Mouse (Mus musculus) forebrain, embryonic 11.5 days (tissue): Measurements from ENCODE around the gene Banf2. TPM values are rescaled to one million over a fixed set of nuclear protein-coding genes. Genes with fewer than 3 reads are reported as not detected.

Experiments used
- ATAC-seq: fragments of 200-750 bp; cut with Nextera tagmentation; replicated peaks from 2 replicates; pipeline ENCODE4 v1.8.0; 2017; ENCODE audit warnings: moderate TSS enrichment; ENCODE audit not compliant: low FRiP score
- DNase-seq: peaks from one replicate; pipeline ENCODE4 v3.0.0-alpha.2; 2017; ENCODE audit warnings: low spot score
- H3K27ac ChIP-seq: fragments of 300-500 bp; sonication (generic); 2 replicates; pipeline ENCODE4 v1.5.1; 2014; ENCODE audit warnings: low read depth, low read length
- H3K27me3 ChIP-seq: fragments of 300-500 bp; sonication (generic); 2 replicates; pipeline ENCODE4 v1.6.1; 2014; ENCODE audit warnings: mild to moderate bottlenecking, low read length, mixed read lengths; ENCODE audit not compliant: control insufficient read depth, insufficient read depth
- H3K36me3 ChIP-seq: fragments of 300-500 bp; sonication (generic); 2 replicates; pipeline ENCODE4 v1.6.1; 2014; ENCODE audit warnings: mild to moderate bottlenecking, low read length, moderate library complexity, mixed read lengths; ENCODE audit not compliant: control insufficient read depth, insufficient read depth
- H3K4me1 ChIP-seq: fragments of 300-500 bp; sonication (generic); replicated peaks from 2 replicates; pipeline ENCODE4 v1.6.1; 2014; ENCODE audit warnings: low read length, mixed read lengths; ENCODE audit not compliant: control insufficient read depth, insufficient read depth
- H3K4me2 ChIP-seq: fragments of 300-500 bp; sonication (generic); 2 replicates; pipeline ENCODE4 v1.6.1; 2014; ENCODE audit warnings: low read depth, mild to moderate bottlenecking, low read length, moderate library complexity, mixed read lengths; ENCODE audit not compliant: severe bottlenecking
- H3K4me3 ChIP-seq: fragments of 300-500 bp; sonication (generic); 2 replicates; pipeline ENCODE4 v1.5.1; 2014; ENCODE audit warnings: low read depth, low read length
- H3K9ac ChIP-seq: fragments of 300-500 bp; sonication (generic); 2 replicates; pipeline ENCODE4 v1.6.1; 2014; ENCODE audit warnings: low read length
- H3K9me3 ChIP-seq: fragments of 300-500 bp; sonication (generic); 2 replicates; pipeline ENCODE4 v1.6.1; 2016; ENCODE audit warnings: low read length, mixed read lengths; ENCODE audit not compliant: control insufficient read depth
- WGBS: fragments of 180-500 bp; shearing (Covaris S2); extraction: QIAGEN DNeasy Blood & Tissue Kit; methylation state at CpG from one replicate; pipeline ENCODE4 v1.1.7; 2014; 5-methylcytosine and 5-hydroxymethylcytosine counted together
- polyA plus RNA-seq: library from polyadenylated mRNA; unstranded; fragments of >200 nt; fragmentation: Nextera tagmentation; extraction: Ambion mirVana; gene quantifications from 2 replicates; pipeline ENCODE4 v1.2.1, GENCODE M21; 2014

The Banf2 gene
- polyA plus RNA-seq = not detected in 2 replicates

DNA sequence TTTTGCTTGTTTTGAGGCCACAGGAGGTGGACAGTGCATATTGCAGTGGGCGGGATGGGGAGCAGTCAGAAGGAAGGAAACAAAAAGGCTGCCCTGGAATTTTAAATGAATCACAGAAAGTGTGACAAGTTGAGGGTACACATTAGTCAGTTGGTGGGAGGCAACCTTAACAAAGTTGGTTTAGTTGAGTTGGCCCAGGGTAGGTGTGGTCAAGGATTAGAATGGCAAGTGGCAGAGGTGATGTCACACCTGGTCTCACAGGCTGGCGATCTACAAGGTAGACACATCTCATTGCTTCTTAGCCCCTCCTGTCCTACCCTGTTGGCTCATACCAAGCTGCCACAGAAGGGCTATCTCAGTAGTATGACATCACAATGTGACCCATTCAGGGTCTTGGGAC lies at the start of gene Banf2:
Gene Banf2 (plus strand): TSS at position 396 of the 400 bp plus-strand sequence.
- no peak within 1 kb of the TSS for H3K9ac ChIP-seq
- no peaks in the 10 kb centered on the region for H3K27me3 ChIP-seq
- H3K4me1 ChIP-seq = no peaks in the 10 kb centered on the region
- DNase-seq = no peak
- no peak within 1 kb of the TSS for H3K27ac ChIP-seq
- H3K4me3 ChIP-seq = no peak within 1 kb of the TSS
- no peaks in the 10 kb centered on the region for H3K9me3 ChIP-seq
- no peaks in the 10 kb centered on the region for H3K36me3 ChIP-seq
- WGBS = 90% methylated on average over 2 of the region's 2 CpGs
- ATAC-seq = no peak
- H3K4me2 ChIP-seq = no peak within 1 kb of the TSS

- H3K4me2 ChIP-seq = no peak overlapping the region
- H3K9ac ChIP-seq = no peak overlapping the region
- 66% methylated on average over 2 of the region's 2 CpGs for WGBS
- no peaks in the 10 kb centered on the region for H3K27me3 ChIP-seq
- no peaks in the 10 kb centered on the region for H3K4me1 ChIP-seq
- ATAC-seq = no peak
- H3K36me3 ChIP-seq = no peaks in the 10 kb centered on the region
- DNase-seq = no peak
- no peaks in the 10 kb centered on the region for H3K9me3 ChIP-seq
- H3K27ac ChIP-seq = no peak overlapping the region
- H3K4me3 ChIP-seq = no peak overlapping the region
Observed at GRCm38 (mm10) chr2:143983482-143983881, 49.4 kb upstream of the Banf2 start.

- Histone ChIP-seq H3K9ac (no peak overlapping the region), H3K27ac (no peak overlapping the region), H3K4me3 (no peak overlapping the region), H3K4me2 (no peak overlapping the region), H3K4me1 (no peaks in the 10 kb centered on the region), H3K36me3 (no peaks in the 10 kb centered on the region), H3K9me3 (no peaks in the 10 kb centered on the region), H3K27me3 (no peaks in the 10 kb centered on the region)
- WGBS = 83% methylated on average over 2 of the region's 2 CpGs
- no peak for ATAC-seq
- no peak for DNase-seq
Observed at GRCm38 (mm10) chr2:143987485-143987884, 45.4 kb upstream of the Banf2 start.

GRCm38 (mm10) chr2:143988016-143988415 lies 44.8 kb upstream of the Banf2 start:
- Histone ChIP-seq H3K27ac (no peak overlapping the region), H3K4me1 (no peaks in the 10 kb centered on the region), H3K4me3 (no peak overlapping the region), H3K27me3 (no peaks in the 10 kb centered on the region), H3K9me3 (no peaks in the 10 kb centered on the region), H3K4me2 (no peak overlapping the region), H3K36me3 (no peaks in the 10 kb centered on the region), H3K9ac (no peak overlapping the region)
- no peak for ATAC-seq
- WGBS = 86% methylated on average over 3 of the region's 3 CpGs
- no peak for DNase-seq

DNA sequence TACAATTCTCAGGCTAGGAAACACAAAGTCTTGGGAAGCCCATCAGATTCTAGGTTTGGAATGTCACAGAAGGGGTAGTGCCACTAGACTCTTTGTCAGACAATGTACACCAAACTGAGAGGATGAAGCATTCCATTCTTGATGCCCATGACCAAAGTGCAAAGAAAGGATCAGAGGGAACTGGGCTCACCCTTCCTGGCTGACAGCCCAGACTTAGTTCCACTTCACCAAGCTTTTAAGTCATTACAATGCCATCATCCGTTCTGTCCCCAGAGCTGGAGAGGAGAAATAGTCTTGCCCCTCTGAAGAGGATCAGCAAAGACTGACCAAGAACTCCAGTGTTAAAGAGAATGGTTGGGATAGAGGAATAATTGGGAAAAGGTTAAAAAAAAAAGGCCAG lies 41.9 kb upstream of the Banf2 start:
- Histone ChIP-seq H3K4me1 (no peaks in the 10 kb centered on the region), H3K27me3 (no peaks in the 10 kb centered on the region), H3K9ac (no peak overlapping the region), H3K4me2 (no peak overlapping the region), H3K4me3 (no peak overlapping the region), H3K27ac (no peak overlapping the region), H3K9me3 (no peaks in the 10 kb centered on the region), H3K36me3 (no peaks in the 10 kb centered on the region)
- WGBS = 32% methylated on average over 1 of the region's 1 CpGs
- DNase-seq (no peak), ATAC-seq (no peak)

- Histone ChIP-seq H3K4me1 (no peaks in the 10 kb centered on the region), H3K27ac (no peak overlapping the region), H3K4me2 (no peak overlapping the region), H3K9me3 (no peaks in the 10 kb centered on the region), H3K36me3 (no peaks in the 10 kb centered on the region), H3K27me3 (no peaks in the 10 kb centered on the region), H3K9ac (no peak overlapping the region), H3K4me3 (no peak overlapping the region)
- ATAC-seq = no peak
- no peak for DNase-seq
- WGBS = 94% methylated on average over 7 of the region's 7 CpGs
Observed at GRCm38 (mm10) chr2:143991964-143992672, 40.7 kb upstream of the Banf2 start.

DNA sequence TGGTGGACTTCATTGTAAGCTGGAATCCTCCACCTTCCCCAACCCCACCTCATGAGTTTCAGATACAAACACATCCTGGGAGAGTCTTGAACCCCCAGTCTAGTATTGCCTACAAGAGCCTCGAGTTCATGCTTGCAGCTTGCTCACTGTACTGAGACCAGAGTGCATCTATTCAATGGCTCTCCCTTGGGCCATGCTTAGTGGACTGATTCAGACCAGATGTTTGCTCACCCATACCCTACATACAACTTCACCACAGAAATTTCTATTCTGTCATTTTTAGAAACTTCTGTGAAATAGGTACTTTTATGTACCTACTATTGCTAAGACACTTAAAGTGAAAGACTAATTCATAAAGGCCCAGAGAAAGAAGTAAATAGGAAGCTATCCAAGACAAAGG lies 39.9 kb upstream of the Banf2 start:
- Histone ChIP-seq H3K4me3 (no peak overlapping the region), H3K4me2 (no peak overlapping the region), H3K9ac (no peak overlapping the region), H3K9me3 (no peaks in the 10 kb centered on the region), H3K4me1 (no peaks in the 10 kb centered on the region), H3K27ac (no peak overlapping the region), H3K27me3 (no peaks in the 10 kb centered on the region), H3K36me3 (no peaks in the 10 kb centered on the region)
- ATAC-seq (no peak), DNase-seq (no peak)
- WGBS = 96% methylated on average over 1 of the region's 1 CpGs

GRCm38 (mm10) chr2:144002229-144002984 lies 30.5 kb upstream of the Banf2 start:
- no peak overlapping the region for H3K4me3 ChIP-seq
- H3K27me3 ChIP-seq = no peaks in the 10 kb centered on the region
- DNase-seq = no peak
- no peaks in the 10 kb centered on the region for H3K4me1 ChIP-seq
- H3K9me3 ChIP-seq = no peaks in the 10 kb centered on the region
- H3K36me3 ChIP-seq = no peaks in the 10 kb centered on the region
- WGBS = 79% methylated on average over 5 of the region's 5 CpGs
- no peak for ATAC-seq
- no peak overlapping the region for H3K4me2 ChIP-seq
- H3K27ac ChIP-seq = no peak overlapping the region
- H3K9ac ChIP-seq = no peak overlapping the region

- Histone ChIP-seq H3K4me2 (no peak overlapping the region), H3K27ac (no peak overlapping the region), H3K4me1 (no peaks in the 10 kb centered on the region), H3K4me3 (no peak overlapping the region), H3K9ac (no peak overlapping the region), H3K36me3 (no peaks in the 10 kb centered on the region), H3K9me3 (no peaks in the 10 kb centered on the region), H3K27me3 (no peaks in the 10 kb centered on the region)
- WGBS = 86% methylated on average over 2 of the region's 2 CpGs
- ATAC-seq (no peak), DNase-seq (no peak)
Observed at GRCm38 (mm10) chr2:144003544-144003943, 29.3 kb upstream of the Banf2 start.
